Mouse (Mus musculus) frontal cortex, postnatal 36 days (tissue): ENCODE measurements around the gene Fam131a.
A peak's percentile ranks its signal among the peaks of the same experiment; 100 is the strongest.

Experiments used
- DNase-seq, 2 experiments: peaks; one replicate each; pipeline ENCODE4 v3.0.0; 2022; ENCODE audit warnings: low spot score in 2 of 2

The Fam131a gene

DNA sequence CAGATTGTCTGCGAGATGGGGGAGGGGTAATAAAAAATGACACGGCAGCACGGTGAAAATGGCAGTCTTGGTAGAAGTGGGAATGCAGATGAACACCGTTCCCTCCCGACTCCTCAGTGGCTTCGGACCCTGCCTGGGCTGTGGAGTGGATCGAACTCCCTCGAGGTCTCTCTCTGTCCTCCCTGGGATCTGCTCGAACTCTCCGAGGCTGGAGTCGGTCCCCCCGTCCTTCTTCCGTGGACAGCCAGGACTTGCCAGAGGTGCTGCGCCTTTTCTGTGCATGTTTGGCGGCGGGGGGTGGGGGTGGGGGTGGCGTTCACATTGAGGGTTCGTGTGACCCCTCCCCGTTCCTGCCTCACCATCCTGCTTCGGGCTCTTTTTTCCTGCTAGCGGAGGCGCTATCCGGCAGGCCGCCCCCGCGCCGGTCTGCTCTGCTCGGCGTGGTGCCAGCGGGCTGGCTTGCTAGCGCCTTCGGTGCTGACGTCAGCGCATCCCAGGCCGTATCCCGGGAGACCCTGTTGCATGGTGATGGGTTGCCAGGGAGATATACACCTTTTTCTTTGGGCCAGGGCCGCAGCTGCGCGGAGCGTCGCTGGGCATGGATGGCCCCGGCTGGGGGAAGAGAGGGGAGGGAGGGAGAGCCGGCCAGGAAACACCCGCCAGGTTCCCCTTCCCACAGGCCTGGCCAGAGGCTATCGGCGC lies 2.7 kb downstream of the Fam131a start:
- peak; percentile 97 to 99 for DNase-seq

DNA sequence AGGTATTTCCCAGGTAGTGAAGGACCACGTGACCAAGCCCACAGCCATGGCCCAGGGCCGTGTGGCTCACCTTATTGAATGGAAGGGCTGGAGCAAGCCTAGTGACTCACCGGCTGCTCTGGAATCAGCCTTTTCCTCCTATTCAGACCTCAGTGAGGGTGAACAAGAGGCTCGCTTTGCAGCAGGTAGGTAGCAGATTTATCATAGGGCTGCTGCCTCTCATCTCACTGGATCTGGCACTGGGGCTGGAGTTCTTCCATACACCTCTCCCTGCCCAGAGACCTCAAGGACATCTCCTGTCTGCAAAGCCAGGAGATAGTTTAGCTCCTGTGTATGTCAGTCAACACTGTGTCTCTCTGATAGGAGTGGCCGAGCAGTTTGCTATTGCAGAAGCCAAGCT lies 6.2 kb downstream of the Fam131a start:
- DNase-seq = no peak

DNA sequence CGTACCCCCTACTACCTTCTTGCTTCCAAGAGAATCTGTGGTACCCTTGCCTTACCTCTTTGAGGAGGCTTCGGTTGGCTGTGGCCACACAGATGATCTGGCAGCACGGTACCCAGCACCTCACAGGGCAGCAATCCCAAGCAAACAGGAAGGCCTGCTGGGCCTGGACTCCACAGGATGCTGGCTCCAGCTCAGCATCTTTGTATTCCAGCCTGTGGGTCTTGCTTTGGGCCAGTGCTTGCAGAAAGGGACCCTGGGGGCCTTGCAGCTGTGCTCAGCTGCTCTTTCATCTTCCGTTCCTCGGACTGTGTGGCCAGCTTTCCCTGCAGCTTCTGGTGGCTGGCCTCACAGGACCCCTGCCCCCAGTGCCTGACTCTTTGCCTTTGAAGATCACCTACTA lies 7.0 kb downstream of the Fam131a start:
- DNase-seq = no peak

DNA sequence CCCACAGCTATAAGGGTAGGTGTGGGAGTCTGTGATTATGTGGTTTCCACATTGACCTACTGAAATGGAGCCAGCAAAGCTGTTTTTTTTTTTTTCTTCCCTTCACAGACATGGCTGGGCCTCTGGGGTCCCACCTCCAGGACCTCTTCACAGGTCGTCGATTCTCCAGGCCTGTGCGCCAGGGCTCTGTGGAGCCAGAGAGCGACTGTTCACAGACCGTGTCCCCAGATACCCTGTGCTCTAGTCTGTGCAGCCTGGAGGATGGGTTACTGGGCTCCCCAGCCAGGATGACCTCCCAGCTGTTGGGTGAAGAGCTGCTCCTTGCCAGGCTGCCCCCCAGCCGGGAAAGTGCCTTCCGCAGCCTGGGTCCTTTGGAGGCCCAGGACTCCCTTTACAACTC lies 8.3 kb downstream of the Fam131a start:
- DNase-seq = no peak

DNA sequence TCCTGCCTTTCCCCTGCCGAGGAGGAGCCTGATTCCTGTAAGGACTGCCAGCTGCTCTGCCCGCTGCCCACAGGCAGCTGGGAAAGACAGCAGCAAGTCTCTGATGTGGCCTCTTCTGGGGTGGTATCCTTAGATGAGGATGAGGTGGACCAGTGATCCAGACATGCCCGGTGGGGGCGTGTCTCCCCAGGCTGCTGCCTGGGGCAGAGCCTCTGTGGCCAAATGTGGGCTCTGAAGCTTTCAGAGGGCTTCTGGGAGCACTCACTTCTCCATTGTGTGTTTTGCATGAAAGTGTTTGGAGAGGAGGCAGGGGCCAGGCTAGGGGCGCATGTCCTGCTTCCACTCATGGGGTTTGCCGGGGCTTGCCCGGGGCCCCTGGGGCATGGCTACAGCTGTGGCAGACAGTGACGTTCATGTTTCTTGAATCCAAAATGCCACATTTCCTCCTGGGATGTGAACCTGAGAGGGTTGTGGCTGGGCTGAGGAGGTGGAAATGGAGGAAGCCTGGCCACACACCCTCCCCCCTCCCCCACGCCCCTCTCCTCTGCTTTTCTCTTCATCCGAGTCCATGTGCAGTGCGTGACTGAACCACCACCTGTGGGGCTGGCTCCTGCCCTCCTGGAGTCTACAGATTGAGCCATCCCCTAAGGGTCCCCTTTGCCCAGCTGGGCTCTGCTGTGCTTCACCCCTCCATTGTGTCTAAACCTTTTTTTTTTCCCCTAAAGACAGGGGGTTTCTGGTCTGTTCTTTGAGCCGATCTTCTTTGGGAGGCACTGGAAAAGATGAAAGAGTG lies 8.9 kb downstream of the Fam131a start:
- DNase-seq = no peak

DNA sequence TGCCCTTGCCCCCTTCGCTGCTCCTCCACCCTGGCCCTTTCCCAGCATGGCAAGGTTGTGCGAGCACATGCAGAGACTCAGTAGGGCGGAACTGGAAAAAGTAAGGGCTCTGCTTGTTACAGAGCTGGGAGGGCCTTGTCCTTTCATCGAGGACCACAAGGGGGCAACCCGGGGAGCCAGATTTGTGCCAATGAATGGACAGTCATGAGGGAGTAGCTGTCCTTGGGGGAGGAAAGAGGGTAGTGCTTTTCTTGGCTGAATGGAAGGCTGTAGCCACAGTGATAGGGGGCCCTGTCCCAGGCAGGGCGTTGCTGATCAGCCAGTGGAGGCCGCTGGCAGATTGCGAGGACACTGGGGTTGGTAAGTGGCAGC lies 9.5 kb downstream of the Fam131a start:
- peak; percentile 54 to 64 for DNase-seq

DNA sequence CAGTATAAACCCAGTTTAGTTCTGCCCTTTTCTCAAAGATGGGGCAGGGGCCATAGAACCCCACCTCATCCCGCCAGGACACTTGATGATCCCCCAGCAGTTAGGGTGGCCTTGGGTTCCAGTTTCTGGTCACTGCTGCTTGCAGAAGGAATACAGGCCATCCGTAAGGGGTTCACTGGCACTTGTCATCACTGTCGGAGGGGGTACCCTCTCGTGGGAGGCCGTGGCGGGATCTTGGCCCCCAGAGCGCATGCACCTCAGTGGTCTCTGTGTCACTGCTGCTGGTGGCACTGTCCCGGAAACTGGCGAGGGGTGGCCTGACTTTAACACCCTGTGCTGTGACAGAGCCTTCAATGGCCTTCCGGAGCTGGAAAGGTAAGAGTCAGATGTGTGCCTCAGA lies 10.0 kb downstream of the Fam131a start:
- DNase-seq = no peak

DNA sequence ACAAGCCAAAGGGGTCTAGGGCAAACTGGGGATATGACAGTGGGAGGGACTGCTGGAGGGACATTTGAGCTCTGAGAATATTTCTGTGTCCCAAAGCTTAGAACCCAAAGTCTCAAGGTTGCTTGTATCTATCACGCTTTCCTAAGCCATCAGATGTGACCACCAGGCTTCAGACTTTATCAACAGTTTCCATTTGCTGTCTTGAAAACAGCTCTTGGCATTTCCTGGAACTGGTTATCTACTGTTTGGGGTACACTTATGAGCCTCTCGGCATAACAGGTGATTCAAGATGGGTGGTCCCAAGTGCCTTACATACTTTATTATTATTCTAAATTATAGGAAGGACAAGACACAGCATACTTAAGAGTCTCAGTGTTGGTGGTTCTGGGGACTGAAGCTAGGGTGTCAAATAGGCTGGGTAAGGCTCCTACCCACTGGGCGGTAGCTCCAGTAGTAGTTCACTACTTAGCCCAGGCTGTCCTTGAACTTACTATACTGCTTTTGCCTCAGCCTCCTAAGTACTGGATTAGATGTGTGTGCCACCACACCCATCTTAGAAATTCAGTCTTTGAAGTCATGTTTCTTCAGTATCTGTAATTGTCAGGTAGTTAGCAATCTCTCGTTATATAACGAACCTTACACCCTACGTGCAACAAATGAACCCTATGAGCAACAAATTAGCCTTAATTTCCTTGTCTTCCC lies 10.8 kb downstream of the Fam131a start:
- DNase-seq = no peak

DNA sequence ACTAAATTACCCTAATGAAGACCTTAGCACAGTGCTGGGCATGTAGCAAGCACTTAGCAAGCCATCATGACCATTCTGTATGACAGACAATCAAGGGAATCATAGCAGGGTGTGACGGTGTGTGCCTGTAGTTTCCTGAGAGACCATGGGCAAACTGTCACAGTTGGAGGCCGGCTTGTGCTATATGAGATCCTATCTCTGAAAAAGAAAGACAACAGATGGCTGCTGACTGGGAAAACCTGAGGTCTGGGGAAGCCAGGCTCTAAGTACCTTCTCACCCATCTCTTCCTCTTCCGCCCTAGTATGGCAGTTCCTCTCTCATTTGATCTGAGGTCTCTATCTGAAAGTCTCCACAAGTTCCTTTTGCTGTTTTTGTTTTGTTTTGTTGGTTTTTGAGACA lies 12.7 kb downstream of the Fam131a start:
- DNase-seq = no peak

DNA sequence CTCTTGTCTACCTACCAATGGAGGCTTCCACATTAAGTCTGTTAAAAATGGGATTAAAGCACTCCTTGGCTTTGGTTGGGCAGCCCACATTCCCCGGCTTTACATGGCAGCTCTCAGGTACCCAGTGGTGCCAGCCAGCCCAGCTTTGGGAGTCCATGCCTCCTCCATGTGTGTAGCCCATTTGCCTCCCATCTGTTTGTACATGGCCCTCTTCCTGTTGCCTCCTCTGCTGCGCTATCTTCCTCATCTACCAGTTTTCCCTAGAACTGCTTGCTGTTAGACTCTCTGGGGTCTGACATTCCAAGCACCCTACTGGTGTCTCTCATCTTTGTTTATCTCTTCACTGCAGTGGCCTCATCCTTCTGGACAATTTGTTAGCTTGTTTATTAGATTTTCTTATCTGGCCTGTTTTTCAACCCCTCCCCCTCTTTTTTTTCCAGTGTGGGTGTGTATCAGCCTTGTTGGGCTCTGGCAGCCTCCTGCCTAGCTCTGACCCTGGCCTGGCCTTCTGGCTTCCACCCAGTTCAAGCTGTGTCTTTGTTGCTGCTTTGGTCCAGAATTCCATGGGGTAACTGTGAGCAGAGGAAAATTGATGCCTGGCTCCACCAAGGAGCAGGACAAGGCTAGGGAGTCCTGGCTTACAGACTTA lies 13.5 kb downstream of the Fam131a start:
- no peak for DNase-seq

DNA sequence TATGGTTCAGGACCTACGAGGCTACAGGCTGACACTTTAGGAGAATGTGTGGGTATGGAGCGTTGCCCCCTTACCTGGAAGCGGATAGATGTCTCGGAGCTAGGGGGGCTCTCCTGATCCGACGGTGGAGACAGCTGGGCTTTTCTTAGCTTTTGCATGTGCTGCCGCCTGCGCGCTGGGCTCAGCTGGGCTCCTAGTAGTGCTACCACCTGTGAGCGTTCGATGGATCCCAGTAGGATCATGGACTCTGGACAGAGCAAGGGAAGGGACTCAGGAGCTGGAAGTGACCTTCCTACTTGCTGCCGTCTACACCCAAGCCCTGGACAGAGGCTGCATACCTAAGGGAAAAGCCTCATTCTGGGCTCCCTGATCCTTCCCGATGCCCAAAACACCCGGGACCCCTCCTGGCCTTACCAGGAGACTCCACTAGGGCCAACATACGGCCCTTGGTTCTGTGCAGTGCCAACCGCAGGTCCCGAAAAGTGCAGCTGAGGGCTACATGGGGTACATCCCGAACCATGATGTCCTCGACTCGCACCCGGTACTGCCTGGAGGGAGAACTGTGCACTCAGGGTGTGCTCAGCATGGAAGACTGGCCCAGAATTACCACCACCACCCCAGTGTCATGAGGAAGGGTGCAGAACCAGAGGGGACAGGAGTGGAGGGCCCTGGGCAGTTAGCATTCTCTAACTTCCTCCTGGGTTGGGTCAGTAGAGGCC lies 15.3 kb downstream of the Fam131a start:
- DNase-seq = no peak

DNA sequence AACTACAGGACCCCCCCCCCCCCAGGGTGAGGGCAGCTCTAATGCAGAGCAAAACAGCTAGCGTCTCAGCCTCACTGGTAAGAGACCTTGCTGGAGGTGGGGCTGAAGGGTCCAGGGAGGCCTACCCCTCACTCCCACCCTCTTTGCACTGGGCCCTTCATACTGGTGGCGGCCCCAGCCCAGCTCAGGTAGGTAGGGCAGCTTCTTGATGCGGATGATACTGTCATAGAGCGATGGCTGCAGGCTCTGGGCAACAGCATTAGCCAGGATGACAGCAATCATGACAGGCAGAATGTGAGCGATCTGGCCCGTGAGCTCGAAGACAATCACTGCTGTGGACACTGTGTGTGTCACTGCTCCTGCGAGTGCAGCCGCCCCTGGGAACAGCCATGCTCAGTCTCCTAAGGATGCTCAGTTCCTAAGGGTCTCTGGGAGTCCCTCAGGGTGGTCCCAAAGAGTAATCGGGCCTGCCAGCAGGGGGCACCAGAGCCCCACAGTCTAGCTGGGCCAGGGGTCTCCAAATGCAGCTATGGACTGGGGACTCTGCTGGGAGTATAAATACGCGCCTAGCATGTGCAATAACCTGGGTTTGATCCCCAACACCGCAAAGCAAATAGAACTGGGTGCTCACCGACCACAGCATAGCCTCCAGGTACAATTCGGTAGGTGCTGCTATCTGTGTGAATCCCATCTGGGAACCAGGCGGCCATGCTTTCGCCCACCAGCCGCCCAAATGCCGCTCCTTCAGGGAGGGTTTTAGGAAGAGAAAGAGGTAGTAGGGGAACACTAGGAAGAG lies 16.1 kb downstream of the Fam131a start:
- peak in 1 of 2 experiments; percentile 42 for DNase-seq

DNA sequence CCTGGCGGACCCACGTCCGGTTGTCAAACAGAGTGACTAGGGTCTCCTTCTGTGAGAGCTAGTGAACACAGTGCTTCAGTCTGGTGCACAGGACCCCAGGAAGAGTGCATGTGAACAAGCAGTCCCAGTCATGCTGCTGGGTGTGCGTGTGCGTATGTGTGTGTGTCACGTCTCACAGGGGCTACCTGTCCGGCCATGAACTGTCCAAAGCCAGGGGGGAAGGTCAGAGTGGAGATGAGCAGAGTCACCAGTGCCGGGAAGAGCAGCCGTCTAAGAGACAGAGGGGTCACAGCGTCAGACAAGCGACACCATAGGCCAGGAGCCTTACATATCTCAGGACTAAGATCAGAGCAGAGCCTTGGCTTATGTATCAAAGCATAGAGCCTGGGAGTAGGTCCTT lies 17.3 kb downstream of the Fam131a start:
- DNase-seq = no peak

DNA sequence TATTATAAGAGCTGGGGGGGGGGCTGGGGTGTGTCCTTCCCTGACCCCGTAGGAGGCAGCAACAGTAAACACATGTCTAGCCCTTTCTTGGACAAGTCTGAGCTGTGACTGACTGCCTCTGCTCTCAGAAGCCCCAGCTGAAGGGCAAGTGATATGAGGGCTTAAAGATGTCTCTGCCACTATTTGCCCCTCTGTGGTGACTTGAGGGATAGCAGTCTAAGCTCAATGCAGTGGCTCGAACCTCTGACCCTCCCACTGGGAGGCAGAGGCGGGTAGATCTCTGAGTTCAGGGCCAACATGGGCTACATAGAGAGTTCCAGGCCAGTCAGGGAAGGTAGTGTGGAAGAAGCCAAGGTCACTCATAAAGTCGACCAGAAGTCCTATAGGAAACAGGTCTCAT lies 17.8 kb downstream of the Fam131a start:
- no peak for DNase-seq

DNA sequence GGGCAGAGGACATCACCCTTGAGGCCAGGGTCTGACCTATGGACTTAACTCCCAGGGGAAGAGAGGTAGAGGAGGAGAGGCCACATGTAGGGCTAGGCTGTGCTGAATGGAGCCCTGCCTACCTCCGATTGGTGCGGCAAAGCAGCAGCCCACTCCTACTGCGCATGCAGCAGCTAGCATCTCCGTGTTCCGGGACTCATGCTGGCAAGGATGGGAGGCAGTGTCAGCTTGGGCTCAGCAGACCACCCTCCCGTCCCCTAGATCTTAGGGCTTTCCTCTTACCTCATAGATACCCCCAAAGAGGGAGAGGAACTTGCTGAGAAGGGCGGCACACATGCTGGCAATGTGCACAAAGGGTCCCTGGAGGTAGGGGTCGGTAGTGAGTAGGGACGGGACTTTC lies 19.1 kb downstream of the Fam131a start:
- no peak for DNase-seq

DNA sequence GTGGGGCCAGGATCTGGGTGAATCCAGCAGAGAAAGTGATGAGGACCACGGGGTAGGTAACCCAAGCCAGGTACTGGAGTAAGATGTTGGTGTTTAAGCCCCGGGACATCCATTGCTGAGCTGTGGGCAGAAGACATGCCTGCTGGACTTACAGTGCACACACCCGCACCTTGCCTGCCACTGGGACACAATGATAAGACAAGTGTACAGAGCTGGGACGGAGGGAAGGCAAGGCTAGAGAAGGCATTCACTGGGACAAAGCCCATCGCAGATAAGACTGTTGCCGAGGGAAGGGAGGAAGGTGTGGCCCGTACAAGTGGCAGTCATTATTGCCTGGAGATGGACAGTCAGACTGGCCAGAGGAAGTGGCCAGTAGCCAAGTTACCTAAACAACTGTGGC lies 19.8 kb downstream of the Fam131a start:
- no peak for DNase-seq

DNA sequence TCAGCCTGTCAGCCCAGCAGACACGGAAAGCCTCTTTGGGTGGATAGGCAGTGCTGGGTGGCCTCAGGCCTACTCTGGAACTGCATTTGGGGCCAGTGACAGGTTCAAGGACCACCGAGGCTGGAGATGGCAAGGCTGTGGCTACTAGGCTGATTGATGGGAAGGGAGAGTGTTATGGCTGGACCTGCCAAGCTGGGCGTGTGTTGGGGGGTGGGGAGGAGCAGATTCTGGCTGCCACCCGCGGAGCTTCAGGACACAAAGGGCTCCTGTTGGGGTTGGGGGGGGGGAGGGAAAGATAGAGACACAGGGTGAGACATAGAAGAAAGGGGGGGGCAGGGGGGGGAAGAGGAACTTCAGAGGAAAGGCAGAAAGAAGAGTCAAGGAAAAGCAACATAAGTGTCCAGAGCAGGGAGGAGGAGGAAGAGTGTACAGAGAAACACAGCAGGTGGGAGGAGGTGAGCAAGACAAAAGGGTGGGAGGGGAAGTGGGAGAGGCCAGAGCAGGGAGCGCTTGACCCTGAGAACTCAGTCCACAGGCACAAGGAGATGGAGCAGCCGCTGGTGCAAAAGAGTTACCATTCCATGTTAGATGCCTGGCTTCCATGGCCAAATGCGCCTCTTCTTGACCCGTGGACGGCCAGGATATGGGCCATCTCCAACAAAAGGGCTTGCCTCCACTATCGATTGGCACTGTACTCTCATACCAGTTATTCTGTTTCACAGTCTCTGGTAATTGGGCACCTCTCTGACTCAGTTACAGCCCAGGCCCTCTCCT lies 21.5 kb downstream of the Fam131a start:
- no peak for DNase-seq

DNA sequence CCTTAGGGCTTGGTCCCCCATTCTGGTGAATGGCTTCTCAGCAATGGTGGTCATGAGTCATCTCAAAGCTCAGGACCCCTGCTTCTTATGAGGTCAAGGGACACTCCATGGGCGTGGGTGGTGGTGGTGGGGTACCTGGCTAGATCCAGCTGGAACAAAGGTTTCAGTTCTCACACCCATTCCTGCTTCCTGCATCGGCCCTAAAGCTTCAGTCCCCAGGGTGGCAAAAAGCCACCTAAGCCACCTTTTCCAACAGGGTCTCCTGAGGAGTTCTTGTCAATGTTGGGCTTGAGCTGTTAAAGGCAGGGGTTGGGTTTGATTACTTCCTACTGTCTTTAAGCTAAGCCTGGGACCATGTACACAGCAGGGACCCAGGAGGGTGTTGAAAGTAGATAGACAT lies 22.1 kb downstream of the Fam131a start:
- DNase-seq = no peak

DNA sequence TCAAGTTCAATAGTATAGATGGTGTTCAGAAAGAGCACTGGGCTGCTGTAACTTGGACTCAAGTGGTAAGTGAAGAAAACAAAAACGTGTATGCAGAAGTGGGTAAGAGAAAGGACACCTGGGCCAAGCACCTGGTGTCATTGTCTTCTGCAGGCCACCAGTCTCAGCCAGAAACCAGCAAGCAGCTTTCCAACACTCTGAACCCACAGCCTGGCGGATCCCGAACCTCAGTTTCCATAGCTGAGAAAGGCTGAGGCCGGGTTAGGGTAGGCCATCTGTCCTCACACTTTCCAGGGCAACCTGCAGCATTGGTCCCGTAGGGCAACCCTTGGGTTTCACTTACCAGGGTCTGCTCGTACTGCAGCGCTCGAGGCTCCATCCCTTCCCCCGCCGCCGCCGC lies 22.5 kb downstream of the Fam131a start:
- no peak for DNase-seq
